Mouse (Mus musculus) frontal cortex, postnatal 36 days (tissue): ENCODE data around the gene 1700025G04Rik.

ENCODE experiments used
- DNase-seq, 2 experiments: peaks; one replicate each; pipeline ENCODE4 v3.0.0; 2022; ENCODE audit warnings: low spot score in 2 of 2

The 1700025G04Rik gene

GRCm38 (mm10) chr1:151995948-151996697, 93.8 kb downstream of the 1700025G04Rik start:
- no peak for DNase-seq

- no peak for DNase-seq
These were observed 95.7 kb downstream of the 1700025G04Rik start for GRCm38 (mm10) chr1:151994271-151994670.

- no peak for DNase-seq
These were observed 98.4 kb downstream of the 1700025G04Rik start for GRCm38 (mm10) chr1:151991505-151991904.

GRCm38 (mm10) chr1:151990615-151991014, 99.3 kb downstream of the 1700025G04Rik start:
- DNase-seq, result no peak

- no peak for DNase-seq
These were observed 101.2 kb downstream of the 1700025G04Rik start for GRCm38 (mm10) chr1:151988713-151989112.

GRCm38 (mm10) chr1:151988066-151988465, 101.9 kb downstream of the 1700025G04Rik start:
- DNase-seq, result no peak

- DNase-seq, result no peak
These were observed 103.7 kb downstream of the 1700025G04Rik start for GRCm38 (mm10) chr1:151986024-151986778.

GRCm38 (mm10) chr1:151985056-151985455, 104.9 kb downstream of the 1700025G04Rik start:
- DNase-seq, result no peak

GRCm38 (mm10) chr1:151983991-151984390, 105.9 kb downstream of the 1700025G04Rik start:
- no peak for DNase-seq

- no peak for DNase-seq
These were observed 109.4 kb downstream of the 1700025G04Rik start for GRCm38 (mm10) chr1:151980498-151980897.

GRCm38 (mm10) chr1:151979803-151980456, 110.0 kb downstream of the 1700025G04Rik start:
- DNase-seq, result no peak

GRCm38 (mm10) chr1:151978751-151979150, 111.2 kb downstream of the 1700025G04Rik start:
- no peak for DNase-seq

- no peak for DNase-seq
These were observed 112.3 kb downstream of the 1700025G04Rik start for GRCm38 (mm10) chr1:151977596-151977995.

- DNase-seq, result no peak
These were observed 113.1 kb downstream of the 1700025G04Rik start for GRCm38 (mm10) chr1:151976850-151977249.

- DNase-seq, result no peak
These were observed 114.2 kb downstream of the 1700025G04Rik start for GRCm38 (mm10) chr1:151975418-151976379.

- DNase-seq, result no peak
These were observed 115.0 kb downstream of the 1700025G04Rik start for GRCm38 (mm10) chr1:151974887-151975286.

- DNase-seq, result no peak
These were observed 115.5 kb downstream of the 1700025G04Rik start for GRCm38 (mm10) chr1:151974424-151974823.

GRCm38 (mm10) chr1:151973110-151973700, 116.7 kb downstream of the 1700025G04Rik start:
- no peak for DNase-seq

GRCm38 (mm10) chr1:151971581-151971980, 118.3 kb downstream of the 1700025G04Rik start:
- no peak for DNase-seq

GRCm38 (mm10) chr1:151968126-151968525, 121.8 kb downstream of the 1700025G04Rik start:
- no peak for DNase-seq

GRCm38 (mm10) chr1:151964811-151965210, 125.1 kb downstream of the 1700025G04Rik start:
- DNase-seq, result no peak
